Mouse (Mus musculus) lung, embryonic 15.5 days (tissue): ENCODE data around the gene Morn3. TPM values are rescaled to one million over a fixed set of nuclear protein-coding genes. Genes with fewer than 3 reads are reported as not detected.
"Not testable (repeated sequence)": the region's sequence is repeated elsewhere in the genome, so short reads cannot be mapped to it uniquely, and the experiment has no call there.

Source experiments
- ATAC-seq: fragments of 200-750 bp; cut with Nextera tagmentation; 2 replicates; pipeline ENCODE4 v1.8.0; 2017; ENCODE audit warnings: moderate number of reproducible peaks, borderline replicate concordance; ENCODE audit not compliant: low FRiP score, low TSS enrichment; ENCODE audit errors: extremely low read depth
- H3K27ac ChIP-seq: fragments of 300-500 bp; sonication (generic); 2 replicates; pipeline ENCODE4 v1.5.1; 2015; ENCODE audit warnings: moderate library complexity, mild to moderate bottlenecking, inconsistent platforms
- H3K27me3 ChIP-seq: fragments of 300-500 bp; sonication (generic); 2 replicates; pipeline ENCODE4 v1.6.1; 2015; ENCODE audit warnings: inconsistent platforms
- H3K36me3 ChIP-seq: fragments of 300-500 bp; sonication (generic); 2 replicates; pipeline ENCODE4 v1.6.1; 2015; ENCODE audit warnings: inconsistent platforms
- H3K4me1 ChIP-seq: fragments of 300-500 bp; sonication (generic); 2 replicates; pipeline ENCODE4 v1.6.1; 2015; ENCODE audit warnings: inconsistent platforms
- H3K4me2 ChIP-seq: fragments of 300-500 bp; sonication (generic); 2 replicates; pipeline ENCODE4 v1.6.1; 2015; ENCODE audit warnings: inconsistent platforms, mild to moderate bottlenecking, moderate library complexity
- H3K4me3 ChIP-seq: fragments of 300-500 bp; sonication (generic); 2 replicates; pipeline ENCODE4 v1.5.1; 2015; ENCODE audit warnings: mild to moderate bottlenecking, inconsistent platforms
- H3K9ac ChIP-seq: fragments of 300-500 bp; sonication (generic); 2 replicates; pipeline ENCODE4 v1.6.1; 2015; ENCODE audit warnings: inconsistent platforms
- H3K9me3 ChIP-seq: fragments of 300-500 bp; sonication (generic); 2 replicates; pipeline ENCODE4 v1.6.1; 2016; ENCODE audit warnings: inconsistent platforms
- WGBS: fragments of 180-500 bp; shearing (Covaris S2); methylation state at CpG from one replicate; pipeline ENCODE4 v1.1.7; 2015; 5-methylcytosine and 5-hydroxymethylcytosine counted together
- polyA plus RNA-seq: library from polyadenylated mRNA; unstranded; fragments of >200 nt; fragmentation: Nextera tagmentation; extraction: Ambion mirVana; gene quantifications from 2 replicates; pipeline ENCODE4 v1.2.1, GENCODE M21; 2015

The Morn3 gene
- polyA plus RNA-seq, 1 experiment from 2014 or later = 1.3 TPM

- Histone ChIP-seq H3K27me3 (no peaks in the 10 kb centered on the region), H3K9me3 (no peaks in the 10 kb centered on the region), H3K9ac (peak overlapping the region; percentile 74), H3K4me3 (peak overlapping the region; percentile 76), H3K4me1 (peaks cover 23% of the 10 kb centered on the region), H3K36me3 (no peaks in the 10 kb centered on the region), H3K27ac (peak overlapping the region; percentile 66), H3K4me2 (peak overlapping the region; percentile 98)
- 2% methylated on average over 35 of the region's 35 CpGs for WGBS
- peak; percentile 86 for ATAC-seq
Observed at GRCm38 (mm10) chr5:123076419-123077281, 29.8 kb upstream of the Morn3 start.

DNA sequence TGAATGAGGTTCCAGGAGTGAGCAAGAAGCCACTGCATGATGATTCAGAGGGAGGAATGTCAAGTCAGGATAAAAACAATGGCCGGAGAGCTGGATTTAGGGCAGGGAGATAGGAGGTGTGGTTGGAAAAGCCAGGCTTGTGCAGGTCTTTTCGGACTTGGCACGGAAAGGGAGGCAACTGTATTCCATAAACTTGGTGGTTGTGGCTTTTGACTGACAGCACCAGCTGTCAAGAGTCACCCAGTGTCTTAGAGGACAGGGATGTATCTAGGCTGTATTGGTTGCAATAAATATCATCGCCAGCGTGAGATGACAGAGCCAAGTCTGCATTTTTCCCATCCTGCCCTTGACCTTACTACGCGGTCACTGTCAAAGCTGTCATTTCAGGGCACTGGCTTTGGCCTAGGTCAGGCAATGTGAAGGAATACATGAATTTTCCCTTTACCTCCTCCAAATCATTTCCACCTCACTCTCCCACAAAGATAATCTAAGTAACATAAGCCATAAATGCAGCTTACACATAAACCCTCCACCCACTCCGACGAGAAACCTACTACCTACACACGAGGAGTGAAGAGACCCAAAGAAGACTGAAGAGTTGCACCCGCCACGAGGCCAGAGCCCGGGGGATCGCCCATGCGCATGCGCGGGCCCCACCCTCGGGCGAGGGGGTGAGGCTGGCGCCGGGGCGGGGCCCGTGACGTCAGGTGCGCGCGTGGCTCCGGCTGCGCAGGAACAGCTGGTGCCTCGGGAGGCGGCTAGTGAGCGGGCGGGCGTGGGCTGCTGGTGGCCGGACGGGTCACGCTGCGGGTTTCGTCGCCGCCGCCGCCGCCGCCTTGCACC, 29.0 kb upstream of the Morn3 start:
- Histone ChIP-seq H3K9ac (peak overlapping the region; percentile 74), H3K4me3 (peak overlapping the region; percentile 76), H3K27ac (peak overlapping the region; percentile 66), H3K27me3 (no peaks in the 10 kb centered on the region), H3K9me3 (no peaks in the 10 kb centered on the region), H3K4me2 (peak overlapping the region; percentile 98), H3K4me1 (peaks cover 23% of the 10 kb centered on the region), H3K36me3 (no peaks in the 10 kb centered on the region)
- WGBS = 12% methylated on average over 45 of the region's 45 CpGs
- peak; percentile 95 for ATAC-seq

GRCm38 (mm10) chr5:123068714-123069113, 21.9 kb upstream of the Morn3 start:
- Histone ChIP-seq H3K27me3 (no peaks in the 10 kb centered on the region), H3K9ac (no peak overlapping the region), H3K4me3 (no peak overlapping the region), H3K9me3 (no peaks in the 10 kb centered on the region), H3K27ac (no peak overlapping the region), H3K4me1 (0 out of 2 replicates have a peak, but pooled peaks cover 4% of the 10 kb centered on the region), H3K4me2 (no peak overlapping the region), H3K36me3 (no peaks in the 10 kb centered on the region)
- 92% methylated on average over 2 of the region's 2 CpGs for WGBS
- no peak for ATAC-seq

GRCm38 (mm10) chr5:123068115-123068514, 21.3 kb upstream of the Morn3 start, which contains the start of gene Tmem120b:
Gene Tmem120b (plus strand): TSS chr5:123068415.
- Histone ChIP-seq H3K4me1 (0 out of 2 replicates have a peak, but pooled peaks cover 4% of the 10 kb centered on the region), H3K9ac (no peak within 1 kb of the TSS), H3K4me3 (no peak within 1 kb of the TSS), H3K27me3 (no peaks in the 10 kb centered on the region), H3K27ac (no peak within 1 kb of the TSS; the same call in 1 of the 2 replicates), H3K4me2 (0 out of 2 replicates have a peak within 1 kb of the TSS, but pooled peaks have one; percentile 3), H3K9me3 (no peaks in the 10 kb centered on the region), H3K36me3 (no peaks in the 10 kb centered on the region)
- ATAC-seq = no peak
- 85% methylated on average over 12 of the region's 12 CpGs for whole genome bisulfite sequencing

- Histone ChIP-seq H3K4me2 (0 out of 2 replicates have a peak overlapping the region, but pooled peaks have one; percentile 3), H3K27ac (no peak overlapping the region; the same call in 1 of the 2 replicates), H3K36me3 (no peaks in the 10 kb centered on the region), H3K4me1 (0 out of 2 replicates have a peak, but pooled peaks cover 4% of the 10 kb centered on the region), H3K4me3 (no peak overlapping the region), H3K27me3 (no peaks in the 10 kb centered on the region), H3K9me3 (no peaks in the 10 kb centered on the region), H3K9ac (no peak overlapping the region)
- ATAC-seq = peak; percentile 71; the same call in 1 of the 2 replicates
- WGBS = 7% methylated on average over 6 of the region's 6 CpGs
Observed at GRCm38 (mm10) chr5:123067395-123067995, 20.7 kb upstream of the Morn3 start.

DNA sequence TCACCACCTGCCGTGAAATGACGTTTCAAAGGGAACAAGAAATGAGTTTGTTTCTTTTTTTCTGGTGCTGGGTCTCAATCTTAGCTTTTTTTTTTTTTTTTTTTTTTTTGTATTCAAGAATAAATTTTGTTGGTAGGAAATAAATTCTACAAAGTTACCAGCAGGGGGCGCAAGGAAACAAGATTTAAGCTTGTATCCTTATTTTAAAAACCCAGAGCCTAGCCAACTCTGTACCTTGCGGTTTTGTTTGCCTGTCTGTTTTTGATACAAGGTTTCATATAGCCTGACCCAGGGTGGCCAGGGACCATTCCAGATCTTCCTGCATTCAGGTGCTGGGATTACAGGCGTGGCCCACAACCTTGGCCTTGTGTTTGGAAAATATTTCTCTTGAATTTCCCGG, 17.4 kb upstream of the Morn3 start:
- Histone ChIP-seq H3K4me2 (no peak overlapping the region), H3K4me1 (peaks cover 13% of the 10 kb centered on the region; the same call in 1 of the 2 replicates), H3K9me3 (no peaks in the 10 kb centered on the region), H3K27ac (no peak overlapping the region), H3K27me3 (no peaks in the 10 kb centered on the region), H3K4me3 (no peak overlapping the region), H3K36me3 (no peaks in the 10 kb centered on the region), H3K9ac (no peak overlapping the region)
- no peak for ATAC-seq
- 26% methylated on average over 6 of the region's 6 CpGs for WGBS

DNA sequence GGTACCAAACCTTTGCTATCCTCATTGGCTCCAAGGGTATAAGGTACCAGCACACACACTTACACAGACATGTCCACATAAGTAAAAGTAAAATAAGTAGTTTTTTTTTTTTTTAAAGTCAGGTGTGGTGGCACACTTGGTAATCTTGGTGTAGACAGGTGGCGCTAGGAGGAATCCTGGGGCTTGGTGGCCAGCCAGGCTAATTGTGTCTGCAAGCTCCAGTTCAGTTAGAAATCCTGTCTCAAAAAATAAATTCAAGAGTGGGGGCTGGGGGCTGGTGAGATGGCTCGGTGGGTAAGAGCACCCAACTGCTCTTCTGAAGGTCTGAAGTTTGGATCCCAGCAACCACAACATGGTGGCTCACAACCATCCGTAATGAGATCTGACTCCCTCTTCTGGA, 16.3 kb upstream of the Morn3 start:
- Histone ChIP-seq H3K9me3 (no peaks in the 10 kb centered on the region), H3K4me2 (no peak overlapping the region), H3K4me3 (no peak overlapping the region), H3K27ac (no peak overlapping the region), H3K9ac (no peak overlapping the region), H3K36me3 (no peaks in the 10 kb centered on the region), H3K4me1 (peaks cover 19% of the 10 kb centered on the region), H3K27me3 (no peaks in the 10 kb centered on the region)
- ATAC-seq = no peak
- WGBS = 85% methylated on average over 3 of the region's 3 CpGs

DNA sequence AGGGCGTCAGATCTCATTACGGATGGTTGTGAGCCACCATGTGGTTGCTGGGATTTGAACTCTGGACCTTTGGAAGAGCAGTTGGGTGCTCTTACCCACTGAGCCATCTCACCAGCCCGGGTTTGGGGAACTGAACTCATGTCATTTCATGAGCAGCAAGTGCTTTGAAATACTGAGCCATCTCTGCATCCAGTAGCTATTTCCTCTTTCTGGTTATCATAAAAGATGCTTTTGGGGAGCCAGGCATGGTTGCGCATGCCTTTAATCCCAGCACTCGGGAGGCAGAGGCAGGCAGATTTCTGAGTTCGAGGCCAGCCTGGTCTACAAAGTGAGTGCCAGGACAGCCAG, 14.6 kb upstream of the Morn3 start:
- H3K9ac ChIP-seq, H3K27me3 ChIP-seq, H3K27ac ChIP-seq, H3K4me3 ChIP-seq, ATAC-seq, H3K36me3 ChIP-seq, H3K9me3 ChIP-seq, H3K4me2 ChIP-seq: not testable (repeated sequence)
- peaks cover 15% of the 10 kb centered on the region for H3K4me1 ChIP-seq
- 67% methylated on average over 6 of the region's 6 CpGs for WGBS

GRCm38 (mm10) chr5:123060706-123061401, 14.0 kb upstream of the Morn3 start:
- H3K27me3 ChIP-seq = no peaks in the 10 kb centered on the region
- H3K36me3 ChIP-seq = no peaks in the 10 kb centered on the region
- peaks cover 15% of the 10 kb centered on the region for H3K4me1 ChIP-seq
- WGBS = 62% methylated on average over 9 of the region's 9 CpGs
- H3K27ac ChIP-seq = 0 out of 2 replicates have a peak overlapping the region, but pooled peaks have one; percentile 17
- no peak overlapping the region for H3K4me3 ChIP-seq
- H3K4me2 ChIP-seq = no peak overlapping the region
- no peak overlapping the region for H3K9ac ChIP-seq
- ATAC-seq = no peak
- no peaks in the 10 kb centered on the region for H3K9me3 ChIP-seq

DNA sequence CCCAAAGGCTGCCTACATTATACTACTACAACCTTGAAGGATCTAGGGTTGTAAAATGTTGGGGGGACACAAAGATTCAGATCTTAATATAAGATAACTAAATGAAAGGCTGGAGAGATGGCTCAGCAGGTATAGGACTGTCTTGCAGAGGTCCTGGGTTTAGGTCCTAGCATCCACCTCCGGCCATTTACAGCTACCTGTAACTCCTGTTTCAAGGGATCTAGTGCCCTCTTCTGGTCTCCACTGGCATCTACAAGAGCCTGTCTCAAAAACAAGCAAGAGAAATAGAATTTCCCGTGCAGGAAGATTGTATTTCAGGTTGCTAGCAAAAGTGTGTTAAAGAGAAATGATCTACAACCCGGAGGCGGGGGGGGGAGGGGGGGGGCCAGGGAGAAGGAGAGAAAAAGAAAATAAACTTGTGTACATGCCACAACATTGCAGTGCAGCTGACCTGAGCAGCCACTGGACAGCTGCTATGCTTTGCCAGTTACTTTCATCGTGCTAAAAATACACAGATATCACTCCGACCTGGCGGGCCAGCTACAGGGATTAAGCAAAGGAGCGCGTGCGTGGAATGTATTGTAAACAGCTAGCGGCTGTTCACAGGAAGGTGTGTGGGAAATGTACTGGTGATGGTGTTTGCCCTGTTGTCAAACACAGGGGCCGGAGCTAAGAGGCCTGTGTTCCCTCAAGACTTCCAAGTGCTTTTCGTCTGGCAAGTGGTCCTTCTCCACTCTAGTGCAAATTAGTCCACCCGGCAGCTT, 13.1 kb upstream of the Morn3 start:
- H3K9me3 ChIP-seq = no peaks in the 10 kb centered on the region
- H3K9ac ChIP-seq = peak overlapping the region; percentile 3; the same call in 1 of the 2 replicates
- H3K27ac ChIP-seq = peak overlapping the region; percentile 17; the same call in 1 of the 2 replicates
- no peak for ATAC-seq
- no peak overlapping the region for H3K4me3 ChIP-seq
- H3K4me1 ChIP-seq = peaks cover 15% of the 10 kb centered on the region
- WGBS = 6% methylated on average over 14 of the region's 14 CpGs
- no peaks in the 10 kb centered on the region for H3K36me3 ChIP-seq
- no peaks in the 10 kb centered on the region for H3K27me3 ChIP-seq
- no peak overlapping the region for H3K4me2 ChIP-seq
